Mouse (Mus musculus) granulocyte monocyte progenitor cell, adult 5-6 weeks (primary cell): ENCODE measurements around the gene Olfr1368. TPM values are rescaled to one million over a fixed set of nuclear protein-coding genes. Genes with fewer than 3 reads are reported as not detected.

Experiments
- ATAC-seq: replicated peaks from 2 replicates; pipeline ENCODE4 v1.8.0; 2016; ENCODE audit warnings: mild to moderate bottlenecking, moderate TSS enrichment, inconsistent platforms; ENCODE audit not compliant: poor library complexity, severe bottlenecking
- total RNA-seq, 2 experiments: library from RNA; stranded (forward) in 1 of 2; stranded (reverse) in 1 of 2; fragments of 200-712, 200-1000 nt in 1 of 2; fragments of >200 nt in 1 of 2; fragmentation: Nextera tagmentation in 1 of 2; gene quantifications; 2 replicates each; pipeline ENCODE4 v1.2.3; 2014 to 2017

Gene Olfr1368
- total RNA-seq (2014; fragmentation: Nextera tagmentation): not detected in 2 replicates
- total RNA-seq (2017): not detected in 2 replicates

DNA sequence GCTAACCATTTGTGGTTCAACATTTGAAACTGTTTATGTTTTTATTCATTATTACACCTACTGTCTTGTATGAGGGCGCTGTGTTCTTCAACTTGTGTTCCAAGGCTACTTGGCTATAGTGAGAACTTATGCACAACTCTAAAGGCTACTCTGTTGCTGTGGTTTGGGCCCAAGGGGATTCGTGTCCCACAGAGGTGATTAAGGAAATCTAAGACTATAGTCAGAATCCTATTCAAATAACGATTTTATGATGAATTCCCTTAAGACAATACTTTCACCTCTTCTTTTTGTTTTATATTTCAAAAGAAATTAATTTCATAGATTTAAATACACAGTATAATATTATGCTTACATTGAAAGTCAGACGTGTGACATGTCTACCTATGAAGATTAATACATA, at the start of gene Olfr1368:
Gene Olfr1368, minus strand, starts transcription at position 101 of the 400 bp plus-strand sequence.
- ATAC-seq: no peak

DNA sequence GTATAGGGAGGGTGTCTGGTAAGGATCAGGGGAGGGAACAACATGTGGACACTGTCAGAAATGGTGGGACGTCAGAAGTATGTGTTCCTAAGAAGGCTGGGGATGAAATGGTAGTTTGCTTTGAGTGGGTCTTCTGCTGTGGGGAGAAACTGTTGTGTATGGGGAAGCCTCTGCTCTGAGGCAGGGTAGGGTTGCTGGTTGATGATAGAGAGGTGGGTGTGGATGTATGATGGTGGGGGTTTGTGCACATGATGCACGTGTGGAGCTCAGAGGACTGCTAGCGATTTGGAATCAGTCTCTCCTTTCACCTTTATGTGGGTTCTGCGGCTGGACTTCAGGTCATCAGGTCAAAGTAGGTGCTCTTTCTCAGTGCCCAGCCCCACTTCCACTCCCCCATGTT, 39.9 kb upstream of the Olfr1368 start:
- no peak for ATAC-seq

DNA sequence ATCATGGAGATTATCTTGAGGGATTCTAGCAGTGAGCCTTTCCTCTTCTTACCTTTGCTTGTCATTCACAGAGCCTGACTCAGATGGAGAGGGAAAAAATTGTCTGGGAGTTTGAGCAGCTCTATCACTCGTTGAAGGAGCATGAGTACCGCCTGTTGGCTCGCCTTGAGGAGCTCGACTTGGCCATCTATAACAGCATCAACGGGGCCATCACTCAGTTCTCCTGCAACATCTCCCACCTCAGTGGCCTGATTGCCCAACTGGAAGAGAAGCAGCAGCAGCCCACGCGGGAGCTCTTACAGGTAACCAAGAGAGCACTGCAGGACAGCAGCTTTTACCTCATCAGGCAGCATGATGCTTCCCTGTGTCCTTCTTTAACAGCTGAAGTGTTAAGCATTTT, 38.0 kb upstream of the Olfr1368 start:
- no peak for ATAC-seq

DNA sequence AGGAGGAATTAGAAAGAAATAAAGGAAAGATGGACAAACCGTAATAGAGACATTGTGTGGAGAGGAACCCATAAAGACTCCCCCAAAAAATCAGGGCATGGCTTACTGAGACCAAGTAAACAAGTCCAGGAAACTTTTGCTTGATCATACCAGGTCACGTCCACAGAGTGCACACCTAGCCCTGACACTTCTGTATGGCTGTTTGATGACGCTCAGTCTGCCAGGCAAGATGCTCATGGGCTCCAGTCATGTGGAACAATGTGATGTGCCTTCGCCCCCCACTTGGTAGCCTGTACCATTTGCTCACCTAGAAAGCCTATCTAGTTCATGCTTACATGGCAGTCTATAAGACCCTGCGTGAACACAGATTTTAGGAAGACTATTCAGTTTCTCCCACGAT, 37.4 kb upstream of the Olfr1368 start:
- no peak for ATAC-seq

DNA sequence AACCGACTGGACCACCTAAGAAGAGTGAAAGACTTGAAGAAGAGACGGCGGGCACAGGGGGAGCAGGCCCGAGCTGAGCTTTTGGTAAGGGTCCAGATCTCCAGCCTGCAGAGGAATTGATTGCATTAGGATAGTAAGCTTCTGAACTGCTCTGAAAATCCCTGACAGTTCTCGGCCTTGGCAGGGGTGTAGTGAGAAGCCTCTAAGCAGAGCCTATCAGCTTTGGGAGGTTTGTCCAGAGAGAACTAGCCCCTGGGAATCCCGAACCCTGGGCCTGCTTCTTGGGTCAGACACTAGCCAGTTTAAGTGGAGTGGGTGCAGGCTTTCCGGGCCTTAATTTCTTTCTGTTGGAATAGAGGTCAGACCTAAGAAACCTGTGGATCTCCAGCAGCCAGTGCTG, 36.3 kb upstream of the Olfr1368 start:
- no peak for ATAC-seq

DNA sequence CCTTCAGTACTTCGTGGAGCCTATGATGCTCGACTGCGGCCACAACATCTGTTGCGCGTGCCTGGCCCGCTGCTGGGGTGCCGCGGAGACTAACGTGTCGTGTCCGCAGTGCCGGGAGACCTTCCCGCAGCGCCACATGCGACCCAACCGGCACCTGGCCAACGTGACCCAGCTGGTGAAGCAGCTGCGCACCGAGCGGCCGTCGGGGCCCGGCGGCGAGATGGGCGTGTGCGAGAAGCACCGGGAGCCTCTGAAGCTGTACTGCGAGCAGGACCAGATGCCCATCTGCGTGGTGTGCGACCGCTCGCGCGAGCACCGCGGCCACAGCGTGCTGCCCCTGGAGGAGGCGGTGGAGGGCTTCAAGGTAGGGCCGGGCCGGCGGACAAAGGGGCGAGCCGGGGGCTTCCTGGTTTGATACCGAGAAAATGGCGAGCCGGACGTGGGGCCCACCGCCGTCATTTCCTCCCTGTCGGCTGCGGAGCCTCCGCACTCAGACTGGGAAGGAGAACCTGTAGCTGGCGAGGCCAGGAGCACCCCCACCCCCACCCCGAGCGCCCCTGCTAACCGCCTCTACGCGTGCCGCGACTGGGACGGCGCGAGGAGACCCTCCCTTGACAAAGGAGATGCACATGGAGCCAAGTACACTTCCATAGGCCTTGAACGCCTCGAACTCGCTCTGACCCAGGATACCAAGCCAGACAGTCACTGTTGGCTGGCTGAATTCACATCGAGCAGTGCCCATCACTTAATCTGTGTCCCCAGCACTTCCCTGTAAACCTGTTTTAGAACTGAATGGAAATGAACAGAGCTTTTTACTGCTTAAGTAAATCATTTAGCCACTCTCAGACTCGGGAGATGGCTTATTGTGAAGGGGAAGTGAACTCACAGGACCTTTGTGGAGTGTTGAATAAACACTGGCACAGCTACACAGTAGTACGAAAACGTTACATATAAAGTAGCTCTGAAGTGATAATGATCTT, 35.2 kb upstream of the Olfr1368 start:
- ATAC-seq: peak; percentile 51

DNA sequence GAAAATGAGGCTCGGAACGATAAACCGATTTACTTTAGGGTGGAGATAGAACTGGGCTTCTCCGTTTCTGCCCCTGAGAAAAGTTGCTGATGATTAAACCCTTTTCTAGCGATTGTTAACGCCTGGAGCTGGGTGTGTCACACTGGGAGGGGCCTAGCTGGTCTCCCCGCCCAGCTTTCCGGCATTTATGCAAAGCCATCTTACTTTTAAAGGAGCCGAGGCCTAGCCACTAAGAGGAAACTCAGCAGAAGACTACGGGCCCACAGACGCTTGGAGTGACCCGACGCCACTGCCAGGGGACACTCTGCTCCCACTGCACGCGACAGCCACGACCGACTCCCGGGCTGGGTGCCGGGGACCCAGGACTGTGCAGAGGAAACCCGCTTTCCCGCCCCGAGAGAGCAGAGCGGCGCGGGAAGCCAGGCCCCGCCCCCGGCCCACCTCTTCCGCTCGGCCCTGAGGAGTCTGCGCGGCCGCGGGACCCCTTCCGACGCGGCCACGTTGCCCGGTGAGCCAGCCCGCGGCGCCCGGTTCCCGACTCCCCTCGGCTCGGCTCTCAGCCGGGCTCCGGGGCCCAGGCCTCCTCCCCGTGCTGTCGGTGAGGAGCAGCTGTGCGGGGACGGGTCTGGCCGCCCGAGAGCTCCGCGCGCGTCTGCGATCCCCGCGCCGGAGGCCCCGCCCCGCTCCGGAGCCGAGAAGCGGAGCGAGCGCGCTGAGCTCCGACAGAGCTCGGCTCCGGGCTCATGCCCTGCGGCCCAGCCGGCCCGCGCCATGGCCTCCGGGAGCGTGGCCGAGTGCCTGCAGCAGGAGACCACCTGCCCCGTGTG, 34.3 kb upstream of the Olfr1368 start:
- ATAC-seq: peak; percentile 57

DNA sequence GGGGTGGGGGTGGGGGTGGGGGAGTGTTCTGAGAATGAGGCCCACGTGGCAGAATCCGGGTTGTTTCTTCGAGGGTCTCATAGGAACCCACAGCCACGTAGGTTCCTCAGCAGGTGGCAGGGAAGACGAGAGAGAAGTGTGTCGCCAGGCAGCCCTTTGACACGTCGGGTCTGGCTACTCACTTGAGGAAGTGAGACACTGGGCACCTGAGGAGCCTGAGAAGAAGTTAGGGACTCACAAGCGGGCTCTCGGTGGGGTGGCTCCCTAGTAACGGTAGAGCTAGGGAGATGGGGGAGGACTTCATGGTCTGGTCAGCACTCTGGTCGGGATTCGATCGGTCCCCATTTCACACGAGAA, 33.7 kb upstream of the Olfr1368 start, which contains the start of gene Trim27:
Gene Trim27, plus strand, starts transcription at position 79 of the 357 bp plus-strand sequence.
- ATAC-seq: peak; percentile 55

DNA sequence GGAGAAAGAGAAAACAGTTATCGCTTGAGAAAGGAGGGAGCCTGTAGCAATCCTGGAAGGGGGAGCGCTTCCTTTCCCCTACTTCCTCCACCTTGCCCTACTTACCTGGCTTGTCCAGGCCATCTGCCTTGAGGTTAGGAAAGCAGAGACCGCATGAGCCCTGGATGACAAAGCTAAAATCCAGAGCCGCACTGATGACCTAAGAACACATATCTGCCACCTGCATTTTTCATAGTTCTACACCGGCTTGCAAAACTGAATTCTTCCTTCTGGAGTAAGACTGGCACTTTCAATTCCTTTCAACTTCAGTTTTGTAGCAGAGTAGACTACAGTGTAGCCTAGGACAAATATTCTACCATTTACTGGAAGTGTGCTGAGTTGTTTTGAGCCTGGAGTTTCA, 32.7 kb upstream of the Olfr1368 start:
- peak; percentile 40 for ATAC-seq

DNA sequence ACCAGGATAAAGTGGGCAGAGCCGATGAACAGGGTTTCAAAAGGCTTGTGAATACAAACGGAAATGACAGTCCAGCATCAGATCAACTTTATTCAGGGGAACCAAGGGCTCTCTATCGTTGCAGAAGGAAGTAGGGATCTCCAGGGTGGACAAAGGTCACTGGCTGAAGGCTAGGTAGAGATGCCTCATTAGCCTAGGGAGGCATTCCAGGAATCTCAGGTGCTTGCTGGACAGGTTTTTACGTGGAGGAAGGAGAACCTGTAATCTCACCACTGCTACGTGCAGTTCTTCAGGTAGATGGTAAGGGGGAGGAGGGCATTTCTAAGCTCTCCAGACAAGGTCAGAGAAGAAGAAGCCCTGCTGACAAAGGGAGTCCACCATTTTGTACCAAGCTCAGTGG, 32.0 kb upstream of the Olfr1368 start:
- no peak for ATAC-seq

DNA sequence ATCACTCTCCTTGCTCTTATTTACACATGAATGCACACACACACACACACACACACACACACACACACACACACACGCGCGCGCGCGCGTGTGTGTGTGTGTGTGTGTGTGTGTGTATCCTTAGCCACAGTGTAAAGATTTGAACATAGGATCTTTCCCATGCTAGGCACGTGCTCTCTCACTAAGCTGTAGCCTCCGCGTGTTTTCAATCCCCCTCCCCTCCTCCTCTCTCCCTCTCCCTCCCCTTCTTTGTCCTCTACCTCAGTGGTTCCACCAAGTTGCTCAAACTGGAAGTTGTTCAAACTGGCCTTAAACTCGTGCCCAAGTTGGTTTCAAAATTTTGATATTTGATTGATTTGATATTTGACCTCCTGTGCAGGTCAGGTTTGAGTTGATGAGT, 31.1 kb upstream of the Olfr1368 start:
- ATAC-seq: no peak

DNA sequence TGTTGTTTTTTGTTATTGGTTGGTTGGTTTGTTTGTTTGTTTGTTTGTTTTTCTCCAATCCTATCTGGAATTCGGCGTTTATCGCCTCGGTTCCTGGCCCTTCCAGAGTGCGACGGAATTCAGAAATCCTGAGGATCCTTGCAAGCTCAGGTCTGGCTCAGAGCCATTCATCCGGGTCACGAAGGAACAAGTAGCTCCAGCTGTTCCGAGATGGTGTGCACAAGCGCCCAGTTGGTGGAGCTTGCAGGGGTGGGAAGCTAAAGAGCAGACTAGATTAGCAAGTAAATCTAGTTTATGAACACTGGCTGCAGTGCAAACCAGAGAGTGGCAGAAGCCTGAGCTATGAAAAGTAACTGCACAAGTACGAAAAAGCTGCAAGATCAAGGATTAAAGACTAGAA, 27.4 kb upstream of the Olfr1368 start:
- ATAC-seq: no peak

DNA sequence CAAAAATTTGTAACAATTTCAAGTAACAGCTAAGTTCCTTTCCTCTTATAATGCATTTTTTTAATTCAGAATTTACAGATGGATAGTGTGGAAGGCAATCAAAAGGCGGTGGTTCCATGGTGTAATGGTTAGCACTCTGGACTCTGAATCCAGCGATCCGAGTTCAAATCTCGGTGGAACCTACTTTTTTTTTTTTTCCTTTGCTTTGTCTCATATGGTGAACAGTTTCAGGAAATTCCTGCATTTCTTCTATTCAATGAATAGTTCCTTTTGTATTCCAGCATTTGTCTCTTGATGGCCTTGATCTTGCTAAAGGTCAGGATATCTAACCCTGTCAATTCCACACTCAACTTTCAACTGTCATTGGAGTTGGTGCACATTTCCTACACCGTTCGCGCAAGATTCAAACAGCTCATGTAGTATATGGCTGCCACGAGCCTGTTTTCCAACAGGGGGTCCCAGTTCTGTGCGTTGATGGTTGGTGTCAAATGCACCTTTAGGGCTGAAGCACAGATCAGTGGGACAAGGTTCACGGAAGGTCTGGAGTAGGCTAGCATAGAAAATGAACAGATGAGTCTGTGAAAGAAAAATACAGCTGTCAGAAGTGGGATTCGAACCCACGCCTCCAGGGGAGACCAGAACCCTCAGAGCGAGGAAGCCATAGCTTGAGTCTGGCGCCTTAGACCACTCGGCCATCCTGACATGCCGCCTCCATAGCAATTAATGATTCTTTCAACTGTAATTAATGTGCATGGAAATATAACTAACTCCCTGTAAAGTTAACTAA, 26.8 kb upstream of the Olfr1368 start:
- peak; percentile 45 for ATAC-seq

DNA sequence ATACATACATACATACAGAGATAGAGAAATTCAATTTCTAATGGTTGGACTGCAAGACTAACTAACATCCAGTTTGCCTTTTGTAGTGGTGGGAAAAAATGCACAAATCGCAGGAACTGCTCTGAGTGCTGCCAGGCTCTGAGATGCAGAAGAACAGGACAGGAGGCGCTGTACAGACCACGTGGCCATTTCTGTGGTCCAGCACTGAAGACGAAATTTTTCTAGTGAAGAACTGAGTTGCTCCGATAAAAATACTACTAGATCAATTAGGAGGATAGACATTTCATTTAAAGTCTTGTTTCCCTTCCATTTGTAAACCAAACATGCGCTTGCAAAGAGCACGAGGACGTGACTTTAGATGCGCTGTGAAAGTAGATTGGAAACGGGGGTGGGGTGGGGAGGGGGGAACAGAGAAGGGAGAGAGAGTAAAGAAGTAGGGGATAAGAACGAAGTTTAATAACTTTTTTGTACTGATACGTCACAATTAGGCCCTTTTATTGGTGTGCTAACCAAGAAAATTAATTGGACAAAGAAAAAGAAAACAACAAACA, 26.0 kb upstream of the Olfr1368 start:
- no peak for ATAC-seq

DNA sequence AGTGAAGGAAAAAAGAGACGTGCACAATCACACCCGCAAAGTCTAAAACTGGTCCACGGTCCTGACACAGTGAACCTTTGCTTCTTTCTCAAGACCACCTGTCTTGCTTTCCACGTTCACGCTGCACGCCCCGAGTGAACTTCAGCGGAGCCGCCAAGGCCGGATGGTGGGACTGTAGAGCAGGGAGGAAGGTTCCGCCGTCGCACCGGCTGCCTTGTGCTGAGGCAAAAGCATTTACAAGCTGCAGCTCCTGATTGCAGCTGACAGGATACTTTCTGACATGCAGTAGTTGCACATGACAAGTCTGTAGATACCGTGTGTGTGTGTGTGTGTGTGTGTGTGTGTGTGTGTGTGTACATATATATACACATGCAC, 25.5 kb upstream of the Olfr1368 start:
- ATAC-seq: no peak

DNA sequence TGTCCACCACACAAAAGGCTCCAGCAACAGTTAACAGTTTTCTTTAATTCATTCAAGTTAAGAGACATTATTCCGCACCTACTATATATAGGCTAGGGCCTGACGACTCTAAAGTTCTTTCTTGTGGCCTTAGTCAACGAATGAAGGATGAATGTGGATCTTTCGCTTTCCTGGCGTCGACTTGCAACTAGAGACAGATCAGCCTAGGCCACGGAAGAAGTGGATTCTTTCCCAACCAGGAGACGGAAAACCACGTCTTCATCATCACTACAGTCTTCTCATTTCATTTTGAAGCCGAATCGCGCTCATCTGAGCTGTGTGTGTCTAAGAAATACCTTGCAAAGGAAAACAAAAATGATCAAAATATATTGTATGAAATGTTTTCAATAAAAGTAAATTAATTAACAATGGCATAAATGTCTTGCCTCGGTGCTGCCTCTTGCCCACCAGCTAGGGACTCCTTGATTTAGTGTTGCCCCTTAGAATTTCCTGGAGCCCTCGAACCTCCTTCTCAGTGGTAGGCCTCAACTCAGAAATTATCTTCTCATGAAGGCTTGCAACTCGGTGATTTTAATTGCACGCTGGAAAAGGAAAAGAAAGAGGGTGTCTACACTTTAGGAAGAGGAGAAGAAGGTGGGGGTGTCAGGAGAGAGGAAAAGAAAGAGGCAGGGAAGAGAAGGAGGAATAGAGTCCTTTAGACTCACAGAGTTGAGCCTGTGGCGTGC, 24.9 kb upstream of the Olfr1368 start:
- ATAC-seq: no peak

DNA sequence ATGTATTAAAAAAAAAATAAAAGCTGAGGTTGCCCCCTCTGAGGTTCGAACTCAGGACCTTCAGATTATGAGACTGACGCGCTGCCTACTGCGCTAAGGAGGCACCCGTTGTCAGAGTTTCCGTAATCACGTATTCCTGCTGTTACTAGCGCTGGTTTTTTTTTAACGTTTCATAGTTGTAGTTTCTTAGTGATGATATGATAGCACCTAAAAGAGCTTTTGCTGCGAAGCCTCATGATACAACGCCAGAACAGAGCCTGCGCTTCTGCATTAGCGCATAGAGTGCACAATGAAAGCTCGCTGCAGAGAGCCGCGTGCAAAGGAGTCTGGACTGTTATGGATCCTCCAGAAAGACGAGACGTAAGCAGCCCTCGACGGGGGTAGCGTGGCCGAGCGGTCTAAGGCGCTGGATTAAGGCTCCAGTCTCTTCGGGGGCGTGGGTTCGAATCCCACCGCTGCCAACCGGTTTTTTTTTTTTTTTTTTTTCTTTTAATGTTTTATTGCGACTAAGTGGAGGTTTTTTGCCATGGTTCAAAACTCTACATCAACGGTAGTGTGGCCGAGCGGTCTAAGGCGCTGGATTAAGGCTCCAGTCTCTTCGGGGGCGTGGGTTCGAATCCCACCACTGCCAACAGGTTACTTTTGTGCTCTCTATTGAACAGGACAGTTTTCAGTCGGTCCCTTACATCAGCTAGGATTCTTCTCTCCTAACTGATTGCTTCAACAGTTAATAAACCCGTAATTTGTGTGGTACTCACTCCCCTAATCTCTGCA, 24.2 kb upstream of the Olfr1368 start:
- ATAC-seq: peak; percentile 61

DNA sequence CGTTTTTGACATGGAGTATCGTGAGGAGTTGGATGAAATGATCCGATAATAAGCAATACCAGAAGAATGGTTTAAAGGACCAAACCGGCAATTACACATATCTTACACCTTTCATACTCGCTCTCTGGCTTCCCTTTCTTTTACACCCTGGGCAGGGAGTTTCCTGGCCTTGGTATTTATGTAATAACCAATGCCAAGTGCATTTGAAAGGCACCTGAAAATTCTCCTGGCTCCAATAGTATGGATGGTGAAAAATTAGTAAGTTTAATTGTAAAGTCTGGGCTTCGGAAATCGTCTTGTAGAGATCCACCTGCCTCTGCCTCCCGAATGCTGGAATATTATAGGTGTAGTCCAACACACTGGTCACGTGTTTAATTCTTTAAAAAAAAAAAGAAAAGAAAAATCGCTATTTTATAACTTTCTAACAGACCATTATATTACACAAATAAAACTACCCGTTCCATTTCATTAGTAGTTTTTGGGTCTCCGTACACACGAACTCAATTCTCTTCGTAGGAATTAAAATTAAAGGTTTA, 23.5 kb upstream of the Olfr1368 start:
- ATAC-seq: no peak
